Mouse (Mus musculus) kidney, embryonic 14.5 days (tissue): ENCODE measurements at regions not wholly inside any gene's neighbourhood (a gene's known extent, or its start where the extent isn't known, plus 50 kb on each side); places are given as distances from the start of the nearest gene placed in this dataset.

Source experiments
- ATAC-seq: fragments of 200-750 bp; cut with Nextera tagmentation; 2 replicates; pipeline ENCODE4 v1.8.0; 2017; ENCODE audit warnings: moderate number of reproducible peaks, mild to moderate bottlenecking, moderate TSS enrichment, moderate library complexity; ENCODE audit not compliant: low FRiP score, low TSS enrichment
- H3K27ac ChIP-seq: fragments of 300-500 bp; sonication (generic); 2 replicates; pipeline ENCODE4 v1.5.1; 2014; ENCODE audit warnings: low read depth, mild to moderate bottlenecking, low read length, moderate library complexity, mixed read lengths
- H3K27me3 ChIP-seq: fragments of 300-500 bp; sonication (generic); 2 replicates; pipeline ENCODE4 v1.6.1; 2014; ENCODE audit warnings: mild to moderate bottlenecking, low read length; ENCODE audit not compliant: control insufficient read depth, insufficient read depth
- H3K36me3 ChIP-seq: fragments of 300-500 bp; sonication (generic); 2 replicates; pipeline ENCODE4 v1.6.1; 2014; ENCODE audit warnings: low read length, mixed read lengths; ENCODE audit not compliant: control insufficient read depth, insufficient read depth
- H3K4me1 ChIP-seq: fragments of 300-500 bp; sonication (generic); 2 replicates; pipeline ENCODE4 v1.6.1; 2014; ENCODE audit warnings: low read length, mixed read lengths; ENCODE audit not compliant: control insufficient read depth, insufficient read depth
- H3K4me2 ChIP-seq: fragments of 300-500 bp; sonication (generic); replicated peaks from 2 replicates; pipeline ENCODE4 v1.6.1; 2014; ENCODE audit warnings: low read depth, mild to moderate bottlenecking, low read length
- H3K4me3 ChIP-seq: fragments of 300-500 bp; sonication (generic); 2 replicates; pipeline ENCODE4 v1.5.1; 2014; ENCODE audit warnings: mild to moderate bottlenecking, low read length
- H3K9ac ChIP-seq: fragments of 300-500 bp; sonication (generic); 2 replicates; pipeline ENCODE4 v1.6.1; 2014; ENCODE audit warnings: low read depth, mild to moderate bottlenecking, low read length, moderate library complexity
- H3K9me3 ChIP-seq: fragments of 300-500 bp; sonication (generic); 2 replicates; pipeline ENCODE4 v1.6.1; 2016; ENCODE audit warnings: low read length; ENCODE audit not compliant: control insufficient read depth
- WGBS: fragments of 180-500 bp; shearing (Covaris S2); extraction: QIAGEN DNeasy Blood & Tissue Kit; methylation state at CpG from one replicate; pipeline ENCODE4 v1.1.7; 2014; 5-methylcytosine and 5-hydroxymethylcytosine counted together

DNA sequence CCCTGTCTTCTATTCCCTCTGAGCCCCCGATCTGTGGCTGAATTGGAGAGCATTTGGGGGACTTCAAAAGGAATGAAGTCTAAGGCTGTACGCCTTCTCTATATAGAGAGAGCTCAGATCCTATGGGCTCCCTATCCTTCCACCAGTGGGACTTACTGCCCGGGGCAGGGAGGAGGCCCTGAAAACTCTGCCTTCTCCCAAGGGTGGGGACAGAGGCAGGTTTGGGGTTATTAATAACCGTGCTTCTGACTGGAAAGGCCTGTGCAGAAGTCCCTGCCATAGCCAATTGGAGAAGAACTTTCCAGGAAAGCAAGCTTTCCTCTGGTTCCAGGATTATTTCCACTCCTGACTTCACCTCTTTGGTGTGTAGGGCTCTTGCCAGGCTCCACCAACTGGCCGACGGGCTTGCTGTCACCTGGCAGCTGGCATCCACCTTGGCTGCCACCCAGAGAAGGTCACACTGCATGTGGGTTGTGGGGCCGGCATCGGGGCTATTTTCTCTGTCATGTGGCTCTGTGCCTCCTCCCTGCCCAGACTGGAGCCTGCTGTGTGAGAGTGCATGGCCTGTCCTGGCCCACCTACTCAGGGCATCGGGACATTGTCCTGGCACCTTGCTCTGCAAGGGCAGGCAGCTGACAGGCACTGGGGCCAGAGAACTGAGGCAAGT is 78.8 kb upstream of the 1600014C23Rik start:
- no peaks in the 10 kb centered on the region for H3K27me3 ChIP-seq
- ATAC-seq, result no peak

DNA sequence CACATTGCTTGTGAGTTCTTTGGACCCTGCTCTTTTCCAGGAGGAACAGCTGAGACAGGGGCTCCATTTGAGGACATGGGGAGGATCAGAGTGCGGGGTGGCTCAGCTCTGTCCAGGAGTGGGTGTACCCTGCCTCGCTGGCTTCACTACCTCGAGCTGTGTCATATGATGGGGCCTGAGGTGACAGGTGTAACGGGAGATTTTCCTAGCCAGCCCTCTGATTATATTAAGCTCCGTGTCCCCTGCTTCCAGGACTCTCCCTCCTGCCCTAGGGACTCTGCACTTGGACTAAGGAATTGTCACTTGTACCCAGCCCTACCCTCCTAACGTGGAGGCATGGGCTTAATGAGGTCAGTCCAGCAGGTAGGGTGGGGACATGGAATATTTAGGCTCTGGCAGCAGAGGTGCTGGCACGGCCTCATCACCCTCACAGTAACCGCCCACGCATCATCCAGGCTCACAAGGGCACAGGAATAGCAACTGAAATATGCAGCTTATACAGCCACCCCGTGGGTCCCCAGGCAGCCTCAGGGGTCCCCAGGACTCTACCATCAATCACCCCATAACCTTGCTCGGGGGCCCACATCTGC is 78.1 kb upstream of the 1600014C23Rik start:
- Histone ChIP-seq H3K4me3 (no peak overlapping the region), H3K36me3 (no peaks in the 10 kb centered on the region), H3K27me3 (no peaks in the 10 kb centered on the region), H3K4me1 (peaks cover 25% of the 10 kb centered on the region), H3K4me2 (no peak overlapping the region), H3K9ac (no peak overlapping the region), H3K9me3 (no peaks in the 10 kb centered on the region), H3K27ac (no peak overlapping the region)
- no peak for ATAC-seq
- 77% methylated on average over 11 of the region's 11 CpGs for WGBS

More for the DNA sequence above, 78.8 kb upstream of the 1600014C23Rik start:
- WGBS, result 89% methylated on average over 9 of the region's 9 CpGs
- Histone ChIP-seq H3K4me2 (no peak overlapping the region), H3K4me3 (no peak overlapping the region), H3K9ac (no peak overlapping the region), H3K27ac (no peak overlapping the region), H3K4me1 (peaks cover 19% of the 10 kb centered on the region; the same call in 1 of the 2 replicates), H3K36me3 (no peaks in the 10 kb centered on the region), H3K9me3 (no peaks in the 10 kb centered on the region)

DNA sequence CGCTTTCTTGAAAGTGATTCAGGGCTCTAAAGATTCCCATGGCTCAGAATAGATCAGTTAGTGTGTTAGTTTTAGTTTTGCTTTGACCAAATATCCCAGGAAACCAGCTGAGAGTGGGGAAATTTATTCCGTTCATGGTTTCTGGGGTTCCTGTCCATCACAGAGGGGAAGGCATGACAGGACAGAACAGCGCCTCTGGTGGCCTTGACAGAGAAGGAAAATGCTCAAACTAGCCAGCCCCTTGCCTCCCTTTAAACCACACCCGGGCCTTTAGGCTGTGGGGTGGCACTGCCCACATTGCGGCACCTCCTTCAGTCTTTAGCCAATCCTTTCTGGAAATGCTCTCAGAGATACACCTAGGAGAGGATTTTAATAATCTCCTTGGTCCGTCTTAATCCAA is 76.1 kb upstream of the 1600014C23Rik start:
- Histone ChIP-seq H3K36me3 (no peaks in the 10 kb centered on the region), H3K27ac (no peak overlapping the region), H3K4me2 (no peak overlapping the region), H3K4me3 (no peak overlapping the region), H3K27me3 (peaks cover 6% of the 10 kb centered on the region), H3K9me3 (no peaks in the 10 kb centered on the region), H3K9ac (no peak overlapping the region), H3K4me1 (peaks cover 33% of the 10 kb centered on the region)
- ATAC-seq, result no peak
- 91% methylated on average over 6 of the region's 6 CpGs for WGBS

DNA sequence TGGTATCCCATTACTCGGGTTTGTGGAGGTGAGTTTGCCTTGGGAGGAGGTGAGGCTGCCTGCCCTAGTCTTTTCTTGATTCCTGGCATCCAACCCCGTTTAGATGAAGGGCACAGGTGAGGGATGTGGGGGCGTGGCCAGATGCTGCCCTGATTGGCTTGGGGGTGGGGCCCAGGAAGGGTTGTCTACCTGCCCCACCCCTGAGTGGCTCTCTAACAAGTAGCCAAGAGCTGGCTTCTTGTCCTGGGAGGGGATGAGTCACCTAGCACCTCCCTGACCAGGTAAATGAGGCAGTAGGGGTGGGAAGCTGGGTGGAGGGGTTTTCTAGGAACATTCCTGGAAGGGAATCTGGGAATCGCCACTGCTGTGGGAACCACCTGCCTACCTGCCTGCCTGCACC is 74.7 kb upstream of the 1600014C23Rik start:
- Histone ChIP-seq H3K9me3 (no peaks in the 10 kb centered on the region), H3K4me1 (peaks cover 23% of the 10 kb centered on the region), H3K36me3 (no peaks in the 10 kb centered on the region), H3K27ac (no peak overlapping the region), H3K4me2 (no peak overlapping the region), H3K27me3 (peaks cover 9% of the 10 kb centered on the region), H3K4me3 (no peak overlapping the region), H3K9ac (no peak overlapping the region)
- ATAC-seq, result no peak
- 56% methylated on average over 4 of the region's 4 CpGs for WGBS

DNA sequence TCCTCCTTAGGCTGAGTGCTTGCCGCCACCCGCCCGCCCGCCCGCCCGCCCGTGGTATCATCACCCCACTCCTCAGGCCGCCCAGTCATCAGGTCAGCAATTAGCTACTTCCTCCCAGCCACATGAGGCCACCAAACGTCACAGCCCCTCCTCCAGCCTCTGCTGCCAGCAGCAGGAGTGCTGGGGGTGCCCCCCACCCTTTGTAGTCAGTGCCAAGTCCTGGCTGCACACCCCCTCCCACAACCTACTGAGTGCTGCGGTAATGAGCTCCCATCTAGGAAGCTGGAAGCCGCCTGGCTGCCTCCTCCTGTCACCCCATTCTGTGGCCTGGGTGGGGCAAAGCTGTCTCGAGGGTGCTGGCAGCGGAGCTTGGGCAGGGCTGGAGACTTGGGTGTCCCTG is 73.8 kb upstream of the 1600014C23Rik start:
- H3K27ac ChIP-seq, result no peak overlapping the region
- no peak overlapping the region for H3K4me2 ChIP-seq
- no peak overlapping the region for H3K4me3 ChIP-seq
- ATAC-seq, result no peak; the same call in 1 of the 2 replicates
- WGBS, result 23% methylated on average over 13 of the region's 13 CpGs
- H3K27me3 ChIP-seq, result peaks cover 9% of the 10 kb centered on the region
- no peaks in the 10 kb centered on the region for H3K36me3 ChIP-seq
- no peak overlapping the region for H3K9ac ChIP-seq
- no peaks in the 10 kb centered on the region for H3K9me3 ChIP-seq
- H3K4me1 ChIP-seq, result peaks cover 23% of the 10 kb centered on the region

DNA sequence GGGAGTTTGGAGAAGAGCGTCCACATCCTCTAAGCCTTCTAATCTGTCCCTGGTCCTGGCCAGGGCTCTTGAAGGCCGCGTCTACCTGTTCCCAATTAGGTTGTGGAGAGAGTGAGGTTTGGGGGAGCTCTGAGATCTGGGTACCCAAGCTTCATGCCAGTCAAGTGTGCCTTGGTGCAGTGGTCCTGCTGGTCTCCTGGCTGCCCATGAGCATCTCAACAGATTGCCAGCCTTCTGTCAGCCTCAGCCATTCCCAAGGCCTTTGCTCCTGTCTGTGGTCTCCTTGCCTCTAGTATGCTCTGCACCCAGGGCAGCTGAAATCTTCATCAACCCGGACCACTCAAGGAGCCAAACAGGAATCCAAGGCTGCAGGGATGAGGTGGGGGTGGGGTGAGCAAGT is 73.2 kb upstream of the 1600014C23Rik start:
- no peak for ATAC-seq
- Histone ChIP-seq H3K36me3 (no peaks in the 10 kb centered on the region), H3K4me2 (no peak overlapping the region), H3K9me3 (no peaks in the 10 kb centered on the region), H3K27me3 (peaks cover 9% of the 10 kb centered on the region), H3K4me1 (peaks cover 23% of the 10 kb centered on the region), H3K27ac (no peak overlapping the region), H3K4me3 (no peak overlapping the region), H3K9ac (0 out of 2 replicates have a peak overlapping the region, but pooled peaks have one; percentile 12)
- 70% methylated on average over 4 of the region's 4 CpGs for WGBS

DNA sequence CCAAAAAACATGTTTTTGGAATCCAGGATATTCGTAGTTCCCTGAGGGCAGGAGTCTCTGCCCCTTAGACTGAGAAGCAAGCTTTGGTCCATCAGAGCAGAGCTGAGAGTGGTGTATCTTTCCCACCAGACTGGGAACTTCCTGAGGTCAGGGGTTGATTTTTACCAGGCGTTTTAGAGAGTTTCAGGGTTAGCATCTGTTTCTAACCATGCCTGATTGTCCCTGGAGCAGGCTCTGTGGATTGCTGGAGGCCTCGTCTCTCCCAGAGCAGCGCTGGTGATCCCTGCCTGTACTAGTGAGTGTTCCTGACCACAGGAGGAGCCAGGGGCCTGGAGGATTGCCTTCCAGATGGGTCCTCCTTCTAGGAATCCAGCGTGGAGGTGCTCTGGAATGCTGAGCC is 72.8 kb upstream of the 1600014C23Rik start:
- no peak overlapping the region for H3K4me2 ChIP-seq
- no peak for ATAC-seq
- no peak overlapping the region for H3K4me3 ChIP-seq
- peaks cover 23% of the 10 kb centered on the region for H3K4me1 ChIP-seq
- WGBS, result 61% methylated on average over 5 of the region's 5 CpGs
- H3K27ac ChIP-seq, result no peak overlapping the region
- H3K9ac ChIP-seq, result no peak overlapping the region
- peaks cover 9% of the 10 kb centered on the region for H3K27me3 ChIP-seq
- H3K9me3 ChIP-seq, result no peaks in the 10 kb centered on the region
- H3K36me3 ChIP-seq, result no peaks in the 10 kb centered on the region

DNA sequence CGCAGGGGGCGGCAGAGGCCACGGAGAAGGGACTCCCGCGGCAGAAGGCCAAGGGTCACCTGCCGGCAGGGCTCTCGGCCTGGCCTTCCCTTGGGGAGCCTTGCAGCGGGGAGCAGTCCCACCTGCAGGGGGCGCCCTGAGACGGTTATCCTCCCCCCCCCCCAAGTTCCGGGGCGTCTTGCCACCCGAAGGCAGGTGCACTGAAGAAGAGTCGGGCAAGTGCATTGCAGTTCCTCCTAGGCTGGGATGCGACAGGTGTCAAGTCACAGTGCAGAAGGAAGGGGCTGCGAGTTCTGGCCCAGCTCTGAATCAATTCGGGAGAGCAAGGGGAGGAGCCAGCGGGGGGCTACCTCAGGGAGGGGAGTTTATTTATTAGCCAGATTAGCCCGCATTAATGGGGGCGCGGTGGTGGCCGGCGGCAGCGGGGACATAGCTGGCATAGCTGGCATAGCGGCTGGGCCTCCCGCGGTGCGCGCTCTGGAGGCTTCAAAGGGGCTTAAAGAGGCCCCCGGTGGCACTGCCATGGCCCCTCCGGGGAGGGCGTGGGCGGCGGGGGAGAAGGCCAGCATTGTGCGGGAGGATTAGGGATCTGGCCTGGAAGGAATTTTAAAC is 71.9 kb upstream of the 1600014C23Rik start:
- WGBS, result 1% methylated on average over 33 of the region's 35 CpGs
- ATAC-seq, result peak; percentile 34; the same call in 1 of the 2 replicates
- no peaks in the 10 kb centered on the region for H3K36me3 ChIP-seq
- H3K4me3 ChIP-seq, result peak overlapping the region; percentile 10
- H3K4me1 ChIP-seq, result peaks cover 23% of the 10 kb centered on the region
- H3K27ac ChIP-seq, result no peak overlapping the region
- H3K9ac ChIP-seq, result no peak overlapping the region; the same call in 1 of the 2 replicates
- H3K9me3 ChIP-seq, result no peaks in the 10 kb centered on the region
- H3K4me2 ChIP-seq, result peak overlapping the region; percentile 25
- H3K27me3 ChIP-seq, result peaks cover 9% of the 10 kb centered on the region

DNA sequence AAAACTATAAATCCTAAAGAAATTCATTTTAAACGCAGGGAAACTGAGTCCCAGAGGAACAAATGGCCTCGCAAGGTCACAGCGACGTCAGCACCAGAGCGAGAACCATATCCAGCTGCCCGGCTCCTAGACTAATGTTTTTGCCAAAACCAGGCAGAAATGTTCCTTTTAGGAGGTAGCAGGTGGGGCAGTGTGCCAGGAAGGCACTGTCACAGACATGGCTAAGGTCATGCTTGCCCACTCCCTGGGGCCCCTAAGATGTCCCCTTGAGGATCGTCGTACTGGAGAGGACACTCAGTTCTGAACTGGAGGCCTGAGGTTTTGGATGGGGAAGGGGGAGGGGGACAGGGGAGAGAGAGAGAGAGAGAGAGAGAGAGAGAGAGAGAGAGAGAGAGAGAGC is 69.7 kb upstream of the 1600014C23Rik start:
- no peak overlapping the region for H3K27ac ChIP-seq
- H3K4me1 ChIP-seq, result peaks cover 23% of the 10 kb centered on the region
- H3K4me2 ChIP-seq, result no peak overlapping the region
- no peaks in the 10 kb centered on the region for H3K36me3 ChIP-seq
- H3K27me3 ChIP-seq, result peaks cover 9% of the 10 kb centered on the region
- peaks cover 6% of the 10 kb centered on the region for H3K9me3 ChIP-seq
- ATAC-seq, result no peak
- no peak overlapping the region for H3K4me3 ChIP-seq
- H3K9ac ChIP-seq, result no peak overlapping the region
- WGBS, result 91% methylated on average over 8 of the region's 8 CpGs
